Mouse (Mus musculus): ENCODE results near the gene Tex36. TPM values are rescaled to one million over a fixed set of nuclear protein-coding genes. Genes with fewer than 3 reads are reported as not detected.

Tex36 gene
- not detected in 2 replicates for polyA plus RNA-seq (2015; fragmentation: Nextera tagmentation; extraction: Ambion mirVana)

- Histone ChIP-seq H3K27me3 (replicated peaks; ENCODE audit: control insufficient read depth, insufficient read depth, low read length) (0 out of 2 replicates have a peak, but pooled peaks cover 4% of the 10 kb centered on the region), H3K9me3 (ENCODE audit: control insufficient read depth, low read length) (no peaks in the 10 kb centered on the region), H3K36me3 (ENCODE audit: control insufficient read depth, insufficient read depth) (no peaks in the 10 kb centered on the region), H3K9ac (replicated peaks; ENCODE audit: low read depth, low read length) (no peak within 1 kb of the TSS), H3K4me1 (replicated peaks; ENCODE audit: control insufficient read depth, insufficient read depth, low read length) (peaks cover 3% of the 10 kb centered on the region), H3K4me3 (replicated peaks; ENCODE audit: low read length) (no peak within 1 kb of the TSS), H3K27ac (ENCODE audit: low read length) (no peak within 1 kb of the TSS), H3K4me2 (ENCODE audit: low read length) (no peak within 1 kb of the TSS)
- 52% methylated on average over 2 of the region's 2 CpGs for WGBS
- no peak for ATAC-seq
Observed at GRCm38 (mm10) chr7:133602058-133602457, at the start of gene Tex36. Gene Tex36, minus strand, starts transcription at chr7:133602158.

GRCm38 (mm10) chr7:133645716-133646115 is 43.8 kb upstream of the Tex36 start:
- ATAC-seq = no peak
- Histone ChIP-seq H3K4me2 (ENCODE audit: low read length) (no peak overlapping the region), H3K9ac (replicated peaks; ENCODE audit: low read depth, low read length) (no peak overlapping the region), H3K4me1 (replicated peaks; ENCODE audit: control insufficient read depth, insufficient read depth, low read length) (no peaks in the 10 kb centered on the region), H3K4me3 (replicated peaks; ENCODE audit: low read length) (no peak overlapping the region), H3K9me3 (ENCODE audit: control insufficient read depth, low read length) (no peaks in the 10 kb centered on the region), H3K36me3 (ENCODE audit: control insufficient read depth, insufficient read depth) (peaks cover 49% of the 10 kb centered on the region), H3K27me3 (replicated peaks; ENCODE audit: control insufficient read depth, insufficient read depth, low read length) (no peaks in the 10 kb centered on the region), H3K27ac (ENCODE audit: low read length) (no peak overlapping the region)
- 87% methylated on average over 6 of the region's 6 CpGs for WGBS

GRCm38 (mm10) chr7:133638821-133639220 is 36.9 kb upstream of the Tex36 start:
- Histone ChIP-seq H3K4me2 (ENCODE audit: low read length) (peak overlapping the region; percentile 90), H3K27ac (ENCODE audit: low read length) (no peak overlapping the region), H3K4me1 (replicated peaks; ENCODE audit: control insufficient read depth, insufficient read depth, low read length) (peaks cover 16% of the 10 kb centered on the region), H3K9ac (replicated peaks; ENCODE audit: low read depth, low read length) (no peak overlapping the region), H3K27me3 (replicated peaks; ENCODE audit: control insufficient read depth, insufficient read depth, low read length) (no peaks in the 10 kb centered on the region), H3K36me3 (ENCODE audit: control insufficient read depth, insufficient read depth) (peaks cover 26% of the 10 kb centered on the region), H3K4me3 (replicated peaks; ENCODE audit: low read length) (no peak overlapping the region), H3K9me3 (ENCODE audit: control insufficient read depth, low read length) (no peaks in the 10 kb centered on the region)
- no peak for ATAC-seq
- WGBS = 70% methylated on average over 13 of the region's 13 CpGs

GRCm38 (mm10) chr7:133638306-133638705 is 36.3 kb upstream of the Tex36 start:
- no peak overlapping the region; the same call in 1 of the 2 replicates for H3K27ac ChIP-seq (ENCODE audit: low read length)

GRCm38 (mm10) chr7:133637361-133638305 is 35.7 kb upstream of the Tex36 start, which contains the start of gene Edrf1:
Gene Edrf1, plus strand, starts transcription at chr7:133637543.
- ATAC-seq = peak; percentile 98
- peak within 1 kb of the TSS; percentile 90 for H3K4me2 ChIP-seq (ENCODE audit: low read length)
- peaks cover 18% of the 10 kb centered on the region for H3K36me3 ChIP-seq (ENCODE audit: control insufficient read depth, insufficient read depth)
- peaks cover 16% of the 10 kb centered on the region for H3K4me1 ChIP-seq (replicated peaks; ENCODE audit: control insufficient read depth, insufficient read depth, low read length)
- H3K9me3 ChIP-seq (ENCODE audit: control insufficient read depth, low read length) = no peaks in the 10 kb centered on the region
- peak within 1 kb of the TSS; percentile 84 for H3K27ac ChIP-seq (ENCODE audit: low read length)
- no peaks in the 10 kb centered on the region for H3K27me3 ChIP-seq (replicated peaks; ENCODE audit: control insufficient read depth, insufficient read depth, low read length)
- peak within 1 kb of the TSS; percentile 90 for H3K9ac ChIP-seq (replicated peaks; ENCODE audit: low read depth, low read length)
- under 1% methylated on average over 81 of the region's 81 CpGs for WGBS
- peak within 1 kb of the TSS; percentile 90 for H3K4me3 ChIP-seq (replicated peaks; ENCODE audit: low read length)

More at GRCm38 (mm10) chr7:133638306-133638705, 36.3 kb upstream of the Tex36 start:
- Histone ChIP-seq H3K4me2 (ENCODE audit: low read length) (peak overlapping the region; percentile 90), H3K9me3 (ENCODE audit: control insufficient read depth, low read length) (no peaks in the 10 kb centered on the region), H3K4me1 (replicated peaks; ENCODE audit: control insufficient read depth, insufficient read depth, low read length) (peaks cover 16% of the 10 kb centered on the region), H3K4me3 (replicated peaks; ENCODE audit: low read length) (peak overlapping the region; percentile 90), H3K27me3 (replicated peaks; ENCODE audit: control insufficient read depth, insufficient read depth, low read length) (no peaks in the 10 kb centered on the region), H3K9ac (replicated peaks; ENCODE audit: low read depth, low read length) (peak overlapping the region; percentile 90), H3K36me3 (ENCODE audit: control insufficient read depth, insufficient read depth) (peaks cover 22% of the 10 kb centered on the region)
- no peak for ATAC-seq
- 14% methylated on average over 13 of the region's 13 CpGs for WGBS

GRCm38 (mm10) chr7:133636738-133637352 is 34.9 kb upstream of the Tex36 start:
- Histone ChIP-seq H3K27ac (ENCODE audit: low read length) (peak overlapping the region; percentile 84), H3K9me3 (ENCODE audit: control insufficient read depth, low read length) (no peaks in the 10 kb centered on the region), H3K4me1 (replicated peaks; ENCODE audit: control insufficient read depth, insufficient read depth, low read length) (peaks cover 16% of the 10 kb centered on the region), H3K4me3 (replicated peaks; ENCODE audit: low read length) (peak overlapping the region; percentile 90), H3K36me3 (ENCODE audit: control insufficient read depth, insufficient read depth) (peaks cover 12% of the 10 kb centered on the region), H3K4me2 (ENCODE audit: low read length) (peak overlapping the region; percentile 58), H3K9ac (replicated peaks; ENCODE audit: low read depth, low read length) (peak overlapping the region; percentile 90), H3K27me3 (replicated peaks; ENCODE audit: control insufficient read depth, insufficient read depth, low read length) (no peaks in the 10 kb centered on the region)
- ATAC-seq = peak; percentile 43
- 1% methylated on average over 21 of the region's 21 CpGs for WGBS

- Histone ChIP-seq H3K36me3 (ENCODE audit: control insufficient read depth, insufficient read depth) (no peaks in the 10 kb centered on the region), H3K27me3 (replicated peaks; ENCODE audit: control insufficient read depth, insufficient read depth, low read length) (no peaks in the 10 kb centered on the region), H3K4me3 (replicated peaks; ENCODE audit: low read length) (no peak overlapping the region), H3K9ac (replicated peaks; ENCODE audit: low read depth, low read length) (no peak overlapping the region), H3K4me1 (replicated peaks; ENCODE audit: control insufficient read depth, insufficient read depth, low read length) (peaks cover 16% of the 10 kb centered on the region), H3K9me3 (ENCODE audit: control insufficient read depth, low read length) (no peaks in the 10 kb centered on the region), H3K4me2 (ENCODE audit: low read length) (no peak overlapping the region), H3K27ac (ENCODE audit: low read length) (no peak overlapping the region)
- no peak for ATAC-seq
- 58% methylated on average over 10 of the region's 12 CpGs for WGBS
Observed at GRCm38 (mm10) chr7:133634932-133635650, 33.1 kb upstream of the Tex36 start.

DNA sequence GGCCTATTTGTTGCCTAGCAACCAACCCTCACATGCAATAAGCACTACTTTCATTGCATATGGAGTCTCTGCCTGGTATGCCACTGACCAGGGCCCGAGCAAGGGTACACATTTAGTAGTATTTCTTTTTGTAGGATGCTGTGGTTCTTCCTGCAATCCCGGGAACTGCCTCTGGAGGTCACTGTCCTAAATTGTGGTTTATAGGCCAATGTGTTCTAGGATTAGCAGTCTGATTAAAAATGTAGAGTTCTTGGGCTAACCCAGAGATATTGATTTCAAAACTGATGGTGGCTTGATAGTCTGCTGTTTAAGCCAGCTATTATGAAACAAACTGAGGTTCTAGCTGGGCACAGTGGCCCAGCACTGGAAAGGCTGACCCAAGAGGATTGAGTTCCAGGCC is 30.5 kb upstream of the Tex36 start:
- no peaks in the 10 kb centered on the region for H3K27me3 ChIP-seq (replicated peaks; ENCODE audit: control insufficient read depth, insufficient read depth, low read length)
- no peaks in the 10 kb centered on the region for H3K36me3 ChIP-seq (ENCODE audit: control insufficient read depth, insufficient read depth)
- WGBS = 24% methylated on average over 2 of the region's 2 CpGs
- H3K4me2 ChIP-seq (ENCODE audit: low read length) = no peak overlapping the region
- no peaks in the 10 kb centered on the region for H3K9me3 ChIP-seq (ENCODE audit: control insufficient read depth, low read length)
- H3K9ac ChIP-seq (replicated peaks; ENCODE audit: low read depth, low read length) = no peak overlapping the region
- H3K4me1 ChIP-seq (replicated peaks; ENCODE audit: control insufficient read depth, insufficient read depth, low read length) = peaks cover 6% of the 10 kb centered on the region; the same call in 1 of the 2 replicates
- no peak for ATAC-seq
- H3K27ac ChIP-seq (ENCODE audit: low read length) = no peak overlapping the region
- no peak overlapping the region for H3K4me3 ChIP-seq (replicated peaks; ENCODE audit: low read length)

- Histone ChIP-seq H3K9ac (replicated peaks; ENCODE audit: low read depth, low read length) (no peak overlapping the region), H3K27me3 (replicated peaks; ENCODE audit: control insufficient read depth, insufficient read depth, low read length) (no peaks in the 10 kb centered on the region), H3K4me2 (ENCODE audit: low read length) (no peak overlapping the region), H3K9me3 (ENCODE audit: control insufficient read depth, low read length) (no peaks in the 10 kb centered on the region), H3K36me3 (ENCODE audit: control insufficient read depth, insufficient read depth) (no peaks in the 10 kb centered on the region), H3K4me1 (replicated peaks; ENCODE audit: control insufficient read depth, insufficient read depth, low read length) (peaks cover 7% of the 10 kb centered on the region; the same call in 1 of the 2 replicates), H3K4me3 (replicated peaks; ENCODE audit: low read length) (no peak overlapping the region), H3K27ac (ENCODE audit: low read length) (no peak overlapping the region)
- 81% methylated on average over 5 of the region's 5 CpGs for WGBS
- no peak for ATAC-seq
Observed at GRCm38 (mm10) chr7:133630821-133631220, 28.9 kb upstream of the Tex36 start.

Measured in forebrain, embryonic 16.5 days (tissue).